Mouse (Mus musculus): Measurements from ENCODE around the gene Polg2. TPM values are rescaled to one million over a fixed set of nuclear protein-coding genes. Genes with fewer than 3 reads are reported as not detected.
"Not testable (repeated sequence)": the region's sequence is repeated elsewhere in the genome, so short reads cannot be mapped to it uniquely, and the experiment has no call there.

Polg2 gene
- polyA plus RNA-seq, 1 experiment, result 11.7 TPM

DNA sequence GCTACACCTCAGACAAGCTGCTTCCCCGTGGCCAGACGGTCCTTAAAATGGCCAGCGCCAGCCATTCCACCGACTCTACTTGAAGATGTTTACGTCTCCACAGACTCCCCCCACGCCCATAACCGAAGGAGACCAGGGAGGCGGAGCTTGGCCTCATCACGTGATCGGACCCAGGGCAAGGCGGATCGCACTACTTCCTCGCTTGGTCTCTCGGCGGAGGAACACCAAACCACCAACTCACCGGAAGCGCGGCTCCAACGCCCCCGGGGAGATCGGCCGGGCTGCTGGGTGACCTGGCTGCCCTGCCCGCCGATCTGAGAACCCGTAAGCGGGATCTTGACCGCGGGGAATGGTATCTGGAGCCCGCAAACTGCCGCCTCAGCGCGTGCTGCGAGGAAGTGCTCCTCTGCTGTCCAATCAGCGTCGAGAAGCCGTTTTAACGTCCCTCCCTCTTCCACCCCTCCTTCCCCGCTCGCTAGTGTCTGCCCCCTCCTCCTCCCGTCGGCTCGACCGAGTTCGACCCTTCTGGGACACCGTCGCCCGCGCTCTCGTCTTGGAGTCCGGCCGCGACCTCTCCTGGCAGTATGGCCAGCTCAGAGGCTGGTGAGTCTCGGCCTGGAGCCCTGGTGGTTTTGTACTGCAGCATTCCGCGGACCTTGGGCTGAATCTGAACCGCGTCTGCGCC, 9.6 kb upstream of the Polg2 start, which contains the start of the genes Ddx5 and Cep95:
Gene Ddx5 (minus strand): TSS at position 411 of the 685 bp plus-strand sequence.
Gene Cep95 (plus strand): TSS at position 478 of the 685 bp plus-strand sequence.
- Histone ChIP-seq H3K4me3 (replicated peaks; ENCODE audit: insufficient read depth, low read depth, low read length) (peak within 1 kb of the TSS; percentile 87), H3K4me1 (ENCODE audit: control insufficient read depth, insufficient read depth, low read length) (no peaks in the 10 kb centered on the region; the same call in 1 of the 2 replicates), H3K27ac (ENCODE audit: insufficient read depth, low read length) (peak within 1 kb of the TSS; percentile 96), H3K27me3 (ENCODE audit: control insufficient read depth, insufficient read depth, low read length) (no peaks in the 10 kb centered on the region)
- peak in 1 of 2 experiments; percentile 98 for DNase-seq
- WGBS, result under 1% methylated on average over 58 of the region's 58 CpGs
- TF ChIP-seq POLR2A (IDR thresholded peaks at IDR 0.05; ENCODE audit: borderline replicate concordance, insufficient read depth, low read length), result peak; percentile 81
- no peak for TF ChIP-seq CTCF (IDR thresholded peaks at IDR 0.05; ENCODE audit: borderline replicate concordance, insufficient read depth, low read depth, low read length)

GRCm38 (mm10) chr11:106788026-106788774, 8.9 kb upstream of the Polg2 start:
- WGBS, result under 1% methylated on average over 72 of the region's 79 CpGs
- Histone ChIP-seq H3K4me1 (ENCODE audit: control insufficient read depth, insufficient read depth, low read length) (no peaks in the 10 kb centered on the region; the same call in 1 of the 2 replicates), H3K27me3 (ENCODE audit: control insufficient read depth, insufficient read depth, low read length) (no peaks in the 10 kb centered on the region), H3K4me3 (replicated peaks; ENCODE audit: insufficient read depth, low read depth, low read length) (peak overlapping the region; percentile 87), H3K27ac (ENCODE audit: insufficient read depth, low read length) (peak overlapping the region; percentile 96)
- TF ChIP-seq POLR2A (IDR thresholded peaks at IDR 0.05; ENCODE audit: borderline replicate concordance, insufficient read depth, low read length), result peak; percentile 98
- no peak for TF ChIP-seq CTCF (IDR thresholded peaks at IDR 0.05; ENCODE audit: borderline replicate concordance, insufficient read depth, low read depth, low read length)
- peak; percentile 98 to 99 for DNase-seq

DNA sequence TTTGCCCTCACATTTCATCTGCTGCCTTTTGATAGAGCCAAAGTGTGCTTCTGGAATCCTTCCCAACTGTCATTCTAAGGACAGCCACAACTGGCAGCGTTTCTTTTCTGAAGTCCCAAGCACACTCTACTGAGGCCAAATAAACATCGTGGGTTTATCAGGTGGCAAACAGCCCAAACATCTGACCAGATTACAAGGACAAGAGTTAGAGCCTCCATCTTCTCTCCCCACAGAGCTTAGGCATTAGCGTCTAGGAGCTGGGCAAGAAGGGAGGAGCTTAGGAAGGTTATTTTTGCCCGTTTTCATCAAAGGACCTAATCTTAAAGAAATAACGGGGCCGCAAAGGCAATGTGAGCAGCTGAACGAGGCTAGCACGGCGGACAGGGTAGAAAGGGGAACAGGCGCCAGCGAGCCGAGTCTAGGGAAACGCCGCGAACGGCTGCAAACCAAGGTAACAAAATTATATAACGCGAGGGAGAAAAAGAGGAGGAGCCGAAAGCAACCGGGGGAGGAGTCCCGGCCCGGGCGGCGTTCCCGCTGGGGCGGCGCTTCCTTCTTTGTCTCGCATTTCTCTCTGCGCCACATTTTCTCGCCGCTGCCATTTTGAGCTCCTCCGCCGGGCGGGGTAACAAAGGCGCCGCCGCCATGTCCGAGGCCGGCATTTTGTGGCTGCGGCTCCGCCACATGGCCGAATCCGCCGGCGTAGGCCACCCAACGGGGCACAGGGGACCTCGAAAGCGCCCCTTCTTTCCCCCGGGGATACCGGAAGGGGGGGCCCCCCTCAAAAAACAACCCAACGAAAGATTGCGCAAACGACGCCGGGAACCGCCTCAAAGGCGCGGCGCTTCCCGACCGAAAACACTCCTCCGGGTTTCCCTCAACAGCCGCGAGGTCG, 8.0 kb upstream of the Polg2 start:
- Histone ChIP-seq H3K4me1 (ENCODE audit: control insufficient read depth, insufficient read depth, low read length) (no peaks in the 10 kb centered on the region; the same call in 1 of the 2 replicates), H3K27me3 (ENCODE audit: control insufficient read depth, insufficient read depth, low read length) (no peaks in the 10 kb centered on the region), H3K4me3 (replicated peaks; ENCODE audit: insufficient read depth, low read depth, low read length) (peak overlapping the region; percentile 87), H3K27ac (ENCODE audit: insufficient read depth, low read length) (peak overlapping the region; percentile 87)
- peak; percentile 89 for DNase-seq
- under 1% methylated on average over 65 of the region's 65 CpGs for WGBS
- TF ChIP-seq CTCF (IDR thresholded peaks at IDR 0.05; ENCODE audit: borderline replicate concordance, insufficient read depth, low read depth, low read length) (no peak), POLR2A (IDR thresholded peaks at IDR 0.05; ENCODE audit: borderline replicate concordance, insufficient read depth, low read length) (no peak)

- Histone ChIP-seq H3K27ac (ENCODE audit: insufficient read depth, low read length) (no peak overlapping the region), H3K27me3 (ENCODE audit: control insufficient read depth, insufficient read depth, low read length) (no peaks in the 10 kb centered on the region), H3K4me1 (ENCODE audit: control insufficient read depth, insufficient read depth, low read length) (peaks cover 2% of the 10 kb centered on the region; the same call in 1 of the 2 replicates), H3K4me3 (replicated peaks; ENCODE audit: insufficient read depth, low read depth, low read length) (peak overlapping the region; percentile 40)
- DNase-seq, result no peak
- TF ChIP-seq POLR2A (IDR thresholded peaks at IDR 0.05; ENCODE audit: borderline replicate concordance, insufficient read depth, low read length), result no peak
- TF ChIP-seq CTCF (IDR thresholded peaks at IDR 0.05; ENCODE audit: borderline replicate concordance, insufficient read depth, low read depth, low read length), result no peak
- 2% methylated on average over 1 of the region's 1 CpGs for WGBS
Measured at GRCm38 (mm10) chr11:106785043-106785442, 5.7 kb upstream of the Polg2 start.

GRCm38 (mm10) chr11:106784476-106784875, 5.1 kb upstream of the Polg2 start:
- Histone ChIP-seq H3K4me3 (replicated peaks; ENCODE audit: insufficient read depth, low read depth, low read length) (no peak overlapping the region), H3K27ac (ENCODE audit: insufficient read depth, low read length) (no peak overlapping the region), H3K4me1 (ENCODE audit: control insufficient read depth, insufficient read depth, low read length) (peaks cover 5% of the 10 kb centered on the region; the same call in 1 of the 2 replicates), H3K27me3 (ENCODE audit: control insufficient read depth, insufficient read depth, low read length) (no peaks in the 10 kb centered on the region)
- 31% methylated on average over 2 of the region's 2 CpGs for WGBS
- DNase-seq, result no peak
- TF ChIP-seq CTCF (IDR thresholded peaks at IDR 0.05; ENCODE audit: borderline replicate concordance, insufficient read depth, low read depth, low read length) (no peak), POLR2A (IDR thresholded peaks at IDR 0.05; ENCODE audit: borderline replicate concordance, insufficient read depth, low read length) (no peak)

DNA sequence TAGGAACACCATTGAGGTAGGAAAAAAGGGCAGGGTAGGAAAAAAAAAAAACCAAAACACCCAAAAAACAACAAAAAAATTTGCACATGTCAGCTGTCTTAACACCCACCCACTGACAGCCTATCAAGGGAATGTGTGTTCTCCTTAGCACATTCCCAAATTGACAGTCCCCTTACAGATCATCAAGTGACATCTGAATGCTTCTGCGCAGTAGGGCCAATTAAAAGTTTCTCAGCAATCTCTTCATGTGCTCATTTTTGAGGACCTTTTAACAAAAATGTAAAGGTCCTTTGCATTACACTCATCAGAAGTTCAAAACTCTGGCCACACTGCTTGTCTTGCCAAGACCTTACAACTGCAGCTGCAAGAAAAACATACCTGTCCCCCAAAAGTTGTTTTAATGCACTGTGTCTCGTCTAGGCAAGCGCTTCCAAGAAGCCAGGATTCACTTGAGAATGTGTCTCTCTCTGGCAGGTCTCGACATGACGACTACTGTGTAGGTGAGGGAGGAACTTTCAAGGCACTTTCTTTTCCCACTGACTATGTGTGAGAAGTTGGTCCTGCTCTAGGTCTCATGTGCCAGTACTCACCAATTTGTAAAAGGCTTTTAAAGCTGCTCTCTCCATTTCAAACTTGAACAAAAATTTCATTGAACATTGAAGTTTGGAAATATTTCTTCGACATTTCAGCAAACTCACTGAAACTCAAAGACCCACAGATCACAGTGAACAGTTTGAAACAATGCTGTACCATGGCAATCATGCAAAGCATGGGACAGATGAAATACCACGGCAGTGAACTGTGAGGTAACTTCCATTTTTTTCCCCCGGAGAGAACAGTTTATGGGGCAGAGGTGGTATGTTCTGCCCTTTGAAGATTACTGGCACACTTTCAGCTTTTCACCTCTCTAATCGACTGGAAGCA, 3.8 kb upstream of the Polg2 start:
- DNase-seq, result no peak
- Histone ChIP-seq H3K27ac (ENCODE audit: insufficient read depth, low read length) (no peak overlapping the region), H3K4me1 (ENCODE audit: control insufficient read depth, insufficient read depth, low read length) (peaks cover 5% of the 10 kb centered on the region; the same call in 1 of the 2 replicates), H3K27me3 (ENCODE audit: control insufficient read depth, insufficient read depth, low read length) (no peaks in the 10 kb centered on the region), H3K4me3 (replicated peaks; ENCODE audit: insufficient read depth, low read depth, low read length) (no peak overlapping the region)
- TF ChIP-seq CTCF (IDR thresholded peaks at IDR 0.05; ENCODE audit: borderline replicate concordance, insufficient read depth, low read depth, low read length) (no peak), POLR2A (IDR thresholded peaks at IDR 0.05; ENCODE audit: borderline replicate concordance, insufficient read depth, low read length) (no peak)
- WGBS, result 37% methylated on average over 9 of the region's 9 CpGs

GRCm38 (mm10) chr11:106782271-106782670, 2.9 kb upstream of the Polg2 start:
- not testable (repeated sequence) for H3K27ac ChIP-seq (ENCODE audit: insufficient read depth, low read length); H3K27me3 ChIP-seq (ENCODE audit: control insufficient read depth, insufficient read depth, low read length); H3K4me1 ChIP-seq (ENCODE audit: control insufficient read depth, insufficient read depth, low read length); DNase-seq; H3K4me3 ChIP-seq (replicated peaks; ENCODE audit: insufficient read depth, low read depth, low read length)
- WGBS, result 73% methylated on average over 7 of the region's 7 CpGs

Measured in cerebellum, adult 2 months (tissue).